Mouse (Mus musculus): ENCODE measurements around the gene Smcr8. TPM values are rescaled to one million over a fixed set of nuclear protein-coding genes. Genes with fewer than 3 reads are reported as not detected.

The Smcr8 gene
- total and polyA plus RNA-seq, 3 experiments, result 17.0 to 20.5 TPM; not detected in 1

DNA sequence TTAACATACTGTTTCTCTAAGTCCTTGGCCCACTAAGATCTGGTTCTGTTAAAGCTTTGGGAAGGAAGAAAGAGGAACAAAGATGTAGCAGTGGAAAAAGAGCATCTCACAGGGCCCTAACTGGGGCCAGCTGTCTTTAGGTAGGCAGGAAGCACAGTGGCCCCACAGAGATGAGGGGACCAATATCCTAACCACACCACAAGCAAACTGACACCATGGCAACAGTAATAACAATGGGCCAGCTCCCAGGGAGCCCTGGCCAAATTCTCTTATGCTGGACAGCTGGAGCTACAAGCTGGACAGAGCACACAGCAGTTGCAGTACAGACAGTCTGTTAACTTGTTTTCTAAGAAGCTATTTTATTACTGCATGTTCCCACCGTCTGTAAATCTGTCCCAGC lies 10.3 kb downstream of the Smcr8 start:
- Histone ChIP-seq H3K27ac (ENCODE audit: control insufficient read depth, low read depth, low read length) (no peak overlapping the region), H3K9ac (ENCODE audit: control insufficient read depth, low read depth, low read length, poor library complexity, severe bottlenecking) (no peak overlapping the region), H3K9me3 (replicated peaks; ENCODE audit: insufficient read depth, low read length) (no peaks in the 10 kb centered on the region)

DNA sequence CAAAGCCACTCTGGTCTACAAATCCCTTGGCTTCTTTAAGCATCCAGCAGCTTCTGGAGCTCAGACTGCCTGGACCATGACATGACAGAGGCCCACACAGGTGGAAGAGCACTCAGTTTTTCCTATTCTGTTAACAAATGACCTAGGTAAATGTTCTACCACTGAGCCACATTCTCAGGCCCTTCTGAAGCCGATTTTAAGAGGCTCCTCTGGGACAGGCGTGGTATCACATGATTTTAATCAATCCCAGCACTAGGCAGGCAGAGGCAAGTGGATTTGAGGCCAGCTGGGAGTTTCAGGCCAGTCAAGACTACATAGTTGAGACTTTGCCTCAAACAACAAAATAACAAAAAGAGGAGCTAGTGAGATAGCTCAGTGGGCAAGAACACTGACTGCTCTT lies 13.1 kb downstream of the Smcr8 start:
- Histone ChIP-seq H3K36me3 (ENCODE audit: control insufficient read depth in 1 of 2, insufficient read depth in 2 of 2, low read length in 2 of 2) (peaks cover 0 to 14% of the 10 kb centered on the region in 2 experiments; a peak in 2 of 4 replicates), H3K27ac (ENCODE audit: control insufficient read depth, low read depth, low read length) (no peak overlapping the region), H3K4me1 (ENCODE audit: control insufficient read depth in 1 of 2, insufficient read depth in 2 of 2, low read length in 2 of 2) (no peaks in the 10 kb centered on the region), H3K9me3 (replicated peaks; ENCODE audit: insufficient read depth, low read length) (no peaks in the 10 kb centered on the region), H3K4me3 (ENCODE audit: control insufficient read depth in 1 of 2, insufficient read depth in 1 of 2, low read depth in 2 of 2, low read length in 2 of 2) (no peak overlapping the region), H3K27me3 (ENCODE audit: control insufficient read depth in 1 of 2, insufficient read depth in 2 of 2, low read length in 2 of 2) (no peaks in the 10 kb centered on the region), H3K79me2 (ENCODE audit: control insufficient read depth, insufficient read depth, low read length, poor library complexity) (no peaks in the 10 kb centered on the region), H3K9ac (ENCODE audit: control insufficient read depth, low read depth, low read length, poor library complexity, severe bottlenecking) (no peak overlapping the region)
- no peak for TF ChIP-seq MXI1 (IDR thresholded peaks at IDR 0.05; ENCODE audit: low read depth, low read length)
- no peak for TF ChIP-seq MAZ (IDR thresholded peaks at IDR 0.05; ENCODE audit: low read depth, low read length)
- no peak for TF ChIP-seq ZC3H11A (IDR thresholded peaks at IDR 0.05; ENCODE audit: low read depth, low read length)
- no peak for TF ChIP-seq GATA1 (IDR thresholded peaks at IDR 0.05; ENCODE audit: low read depth, low read length)
- DNase-seq (ENCODE audit: low read depth, low spot score), result no peak

More for the DNA sequence above, 10.3 kb downstream of the Smcr8 start:
- Histone ChIP-seq H3K4me1 (ENCODE audit: control insufficient read depth in 1 of 2, insufficient read depth in 2 of 2, low read length in 2 of 2) (no peaks in the 10 kb centered on the region; a peak in 1 of 4 replicates), H3K79me2 (ENCODE audit: control insufficient read depth, insufficient read depth, low read length, poor library complexity) (peaks cover 15% of the 10 kb centered on the region), H3K36me3 (ENCODE audit: control insufficient read depth in 1 of 2, insufficient read depth in 2 of 2, low read length in 2 of 2) (peaks cover under 1 to 12% of the 10 kb centered on the region in 2 experiments), H3K4me3 (ENCODE audit: control insufficient read depth in 1 of 2, insufficient read depth in 1 of 2, low read depth in 2 of 2, low read length in 2 of 2) (no peak overlapping the region), H3K27me3 (ENCODE audit: control insufficient read depth in 1 of 2, insufficient read depth in 2 of 2, low read length in 2 of 2) (no peaks in the 10 kb centered on the region)
- DNase-seq (ENCODE audit: low read depth, low spot score), result no peak
- TF ChIP-seq SIN3A (IDR thresholded peaks at IDR 0.05; ENCODE audit: low read length) (no peak), POLR2A (IDR thresholded peaks at IDR 0.05; ENCODE audit: control insufficient read depth in 1 of 2, insufficient read depth in 1 of 2, low read depth in 1 of 2, low read length in 2 of 2, poor library complexity in 1 of 2) (0 out of 4 replicates have a peak, but pooled peaks of 1 of the 2 experiments have one; percentile 9)

DNA sequence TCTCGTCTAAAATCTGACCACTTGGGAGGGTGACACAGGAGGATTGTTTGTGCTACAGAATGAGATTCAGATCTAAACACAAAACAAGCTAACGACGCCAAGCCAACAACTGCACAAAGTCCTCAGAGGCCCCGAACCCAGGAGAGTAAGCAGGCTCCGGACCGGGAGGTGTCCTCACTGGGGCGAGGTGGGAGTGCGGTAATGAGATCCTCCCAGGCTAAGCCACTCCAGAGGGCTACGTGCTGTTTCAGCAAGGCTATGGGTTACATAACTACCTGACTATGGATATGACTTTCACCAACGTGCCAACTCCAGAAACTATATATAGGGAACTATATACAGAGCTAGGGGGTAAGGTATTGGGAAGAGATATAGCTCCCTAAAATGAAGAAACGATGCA lies 19.0 kb downstream of the Smcr8 start:
- TF ChIP-seq CTCF (IDR thresholded peaks at IDR 0.05 in 2 of 3, conservative IDR thresholded peaks at IDR 0.05 in 1 of 3; ENCODE audit: control insufficient read depth in 1 of 3, insufficient read depth in 1 of 3, low read depth in 2 of 3, low read length in 3 of 3, poor library complexity in 1 of 3, severe bottlenecking in 1 of 3) (no peak), SMC3 (IDR thresholded peaks at IDR 0.05; ENCODE audit: low read depth, low read length) (no peak), POLR2AphosphoS5 (IDR thresholded peaks at IDR 0.05; ENCODE audit: borderline replicate concordance, low read depth, low read length) (no peak), GABPA (IDR thresholded peaks at IDR 0.05; ENCODE audit: low read depth, low read length) (no peak), USF1 (IDR thresholded peaks at IDR 0.05; ENCODE audit: low read depth, low read length) (no peak), MYB (IDR thresholded peaks at IDR 0.05; ENCODE audit: low read depth, low read length) (no peak), MEF2A (IDR thresholded peaks at IDR 0.05; ENCODE audit: extremely low read depth, insufficient replicate concordance, low read depth, low read length, poor library complexity, severe bottlenecking) (no peak), BHLHE40 (IDR thresholded peaks at IDR 0.05; ENCODE audit: borderline replicate concordance, low read depth, low read length) (no peak), POLR2A (IDR thresholded peaks at IDR 0.05; ENCODE audit: control insufficient read depth in 1 of 2, insufficient read depth in 1 of 2, low read depth in 1 of 2, low read length in 2 of 2, poor library complexity in 1 of 2) (no peak), ETS1 (IDR thresholded peaks at IDR 0.05; ENCODE audit: low read depth, low read length) (no peak), USF2 (IDR thresholded peaks at IDR 0.05; ENCODE audit: borderline replicate concordance in 1 of 2, insufficient read depth in 1 of 2, low read depth in 1 of 2, low read length in 2 of 2) (no peak), ELF1 (IDR thresholded peaks at IDR 0.05; ENCODE audit: low read depth, low read length) (no peak), TCF12 (IDR thresholded peaks at IDR 0.05; ENCODE audit: low read depth, low read length) (no peak), JUND (IDR thresholded peaks at IDR 0.05; ENCODE audit: low read depth, low read length) (no peak), ZC3H11A (IDR thresholded peaks at IDR 0.05; ENCODE audit: low read depth, low read length) (no peak), CHD2 (IDR thresholded peaks at IDR 0.05; ENCODE audit: low read length) (no peak), TAL1 (IDR thresholded peaks at IDR 0.05; ENCODE audit: low read length) (no peak)
- Histone ChIP-seq H3K4me1 (ENCODE audit: control insufficient read depth in 1 of 2, insufficient read depth in 2 of 2, low read length in 2 of 2) (no peaks in the 10 kb centered on the region), H3K79me2 (ENCODE audit: control insufficient read depth, insufficient read depth, low read length, poor library complexity) (no peaks in the 10 kb centered on the region), H3K27me3 (ENCODE audit: control insufficient read depth in 1 of 2, insufficient read depth in 2 of 2, low read length in 2 of 2) (no peaks in the 10 kb centered on the region), H3K9me3 (replicated peaks; ENCODE audit: insufficient read depth, low read length) (no peaks in the 10 kb centered on the region), H3K36me3 (ENCODE audit: control insufficient read depth in 1 of 2, insufficient read depth in 2 of 2, low read length in 2 of 2) (peaks cover 0 to 5% of the 10 kb centered on the region in 2 experiments; a peak in 2 of 4 replicates), H3K9ac (ENCODE audit: control insufficient read depth, low read depth, low read length, poor library complexity, severe bottlenecking) (no peak overlapping the region), H3K4me3 (ENCODE audit: control insufficient read depth in 1 of 2, insufficient read depth in 1 of 2, low read depth in 2 of 2, low read length in 2 of 2) (no peak overlapping the region), H3K27ac (ENCODE audit: control insufficient read depth, low read depth, low read length) (no peak overlapping the region)
- no peak for DNase-seq (ENCODE audit: low read depth, low spot score)

All from MEL (cell line).